Mouse (Mus musculus) ES-E14 (cell line): ENCODE measurements around the gene Mmd2. TPM values are rescaled to one million over a fixed set of nuclear protein-coding genes. Genes with fewer than 3 reads are reported as not detected.

Experiments used
- DNase-seq: peaks from one replicate; pipeline ENCODE4 v3.0.0-alpha.2; 2013; ENCODE audit warnings: low read depth, low spot score
- H3K27ac ChIP-seq: 2 replicates; pipeline ENCODE4 v1.5.1; 2012; ENCODE audit warnings: low read depth, mild to moderate bottlenecking, low read length, moderate library complexity, mixed read lengths; ENCODE audit not compliant: poor library complexity, insufficient read depth, severe bottlenecking
- H3K36me3 ChIP-seq: 2 replicates; pipeline ENCODE4 v1.6.1; 2012; ENCODE audit warnings: mild to moderate bottlenecking, low read length, moderate library complexity, mixed read lengths; ENCODE audit not compliant: control insufficient read depth, poor library complexity, insufficient read depth, severe bottlenecking
- H3K4me1 ChIP-seq, 2 experiments: fragments of 150-350 bp in 1 of 2; sonication (generic) in 1 of 2; 2 replicates each; pipeline ENCODE4 v1.6.1; 2012; ENCODE audit warnings: low read length in 2 of 2, mild to moderate bottlenecking in 1 of 2, mixed read lengths in 1 of 2; ENCODE audit not compliant: control insufficient read depth in 2 of 2, insufficient read depth in 2 of 2, poor library complexity in 1 of 2
- H3K4me3 ChIP-seq, 2 experiments: fragments of 150-350 bp in 1 of 2; sonication (generic) in 1 of 2; 2 replicates each; pipeline ENCODE4 v1.5.1; 2012; ENCODE audit warnings: low read length in 2 of 2, low read depth in 1 of 2, mild to moderate bottlenecking in 1 of 2, mixed read lengths in 1 of 2; ENCODE audit not compliant: insufficient read depth in 1 of 2, poor library complexity in 1 of 2, severe bottlenecking in 1 of 2
- H3K9ac ChIP-seq: 2 replicates; pipeline ENCODE4 v1.6.1; 2012; ENCODE audit warnings: low read depth, mild to moderate bottlenecking, low read length, mixed read lengths; ENCODE audit not compliant: poor library complexity, insufficient read depth, severe bottlenecking
- H3K9me3 ChIP-seq: fragments of 150-350 bp; sonication (generic); 2 replicates; pipeline ENCODE4 v1.6.1; 2012; ENCODE audit warnings: low read depth, mild to moderate bottlenecking, low read length; ENCODE audit not compliant: control insufficient read depth, insufficient read depth
- CHD2 ChIP-seq: IDR thresholded peaks from 2 replicates; pipeline ENCODE4 v1.6.1; 2014; ENCODE audit warnings: mild to moderate bottlenecking, low read depth, low read length, inconsistent platforms
- HCFC1 ChIP-seq: IDR thresholded peaks from 2 replicates; pipeline ENCODE4 v1.6.1; 2012; ENCODE audit warnings: low read length, inconsistent platforms, borderline replicate concordance; ENCODE audit not compliant: insufficient read depth
- MAFK ChIP-seq: IDR thresholded peaks from 2 replicates; pipeline ENCODE4 v1.6.1; 2014; ENCODE audit warnings: mild to moderate bottlenecking, low read depth, low read length, inconsistent platforms; ENCODE audit not compliant: insufficient read depth
- ZC3H11A ChIP-seq: IDR thresholded peaks from 2 replicates; pipeline ENCODE4 v1.6.1; 2012; ENCODE audit warnings: low read depth, mild to moderate bottlenecking, inconsistent platforms, low read length, borderline replicate concordance
- ZNF384 ChIP-seq: IDR thresholded peaks from 2 replicates; pipeline ENCODE4 v1.6.1; 2012; ENCODE audit warnings: low read depth, low read length, inconsistent platforms
- in situ Hi-C, 2 experiments: fragments of 600-800 bp; cut with MboI; formaldehyde crosslinking; loops; one replicate each; pipeline ENCODE4 v1.15.1; 2025; ENCODE audit warnings: low sequenced_read_pairs in 2 of 2, inconsistent platforms in 1 of 2; ENCODE audit not compliant: unreplicated experiment in 2 of 2
- total RNA-seq: library from RNA; depleted of rRNA; stranded (reverse); fragments of 300-350 nt; gene quantifications from 2 replicates; pipeline ENCODE4 v1.2.3, GENCODE M21; 2012

Gene Mmd2
- total RNA-seq, 1 experiment: 2.2 TPM

GRCm38 (mm10) chr5:142529915-142530314 lies 78.7 kb downstream of the Mmd2 start, which contains the start of gene Papolb:
Gene Papolb, minus strand, starts transcription at chr5:142530076.
- Histone ChIP-seq H3K9me3 (no peaks in the 10 kb centered on the region), H3K9ac (peak within 1 kb of the TSS; percentile 70), H3K36me3 (0 out of 2 replicates have a peak, but pooled peaks cover 3% of the 10 kb centered on the region), H3K4me3 (peak within 1 kb of the TSS; percentile 30 to 55; a peak in 3 of 4 replicates), H3K27ac (no peak within 1 kb of the TSS), H3K4me1 (peaks cover 0 to 3% of the 10 kb centered on the region in 2 experiments; a peak in 1 of 4 replicates)
- no peak for DNase-seq
- TF ChIP-seq ZC3H11A: no peak
- TF ChIP-seq CHD2: peak; percentile 89
- in situ Hi-C loops: no loop called here

- H3K4me1 ChIP-seq: no peaks in the 10 kb centered on the region
- H3K27ac ChIP-seq: no peak overlapping the region
- in situ Hi-C loops: no loop called here
- peaks cover 3% of the 10 kb centered on the region; the same call in 1 of the 2 replicates for H3K36me3 ChIP-seq
- TF ChIP-seq CHD2: no peak
- no peak for TF ChIP-seq MAFK
- H3K9me3 ChIP-seq: no peaks in the 10 kb centered on the region
- no peak for DNase-seq
- H3K4me3 ChIP-seq: no peak overlapping the region
- H3K9ac ChIP-seq: no peak overlapping the region
These were observed 83.7 kb downstream of the Mmd2 start for GRCm38 (mm10) chr5:142524711-142525464.

GRCm38 (mm10) chr5:142521195-142521866 lies 87.3 kb downstream of the Mmd2 start:
- Histone ChIP-seq H3K36me3 (no peaks in the 10 kb centered on the region; the same call in 1 of the 2 replicates), H3K9ac (no peak overlapping the region), H3K4me1 (no peaks in the 10 kb centered on the region; a peak in 1 of 4 replicates), H3K9me3 (no peaks in the 10 kb centered on the region; the same call in 1 of the 2 replicates), H3K4me3 (no peak overlapping the region), H3K27ac (no peak overlapping the region)
- no peak for DNase-seq
- TF ChIP-seq HCFC1 (no peak), ZC3H11A (no peak), MAFK (0 out of 2 replicates have a peak, but pooled peaks have one; percentile 21)
- in situ Hi-C loops: no loop called here

- no peaks in the 10 kb centered on the region; the same call in 1 of the 2 replicates for H3K36me3 ChIP-seq
- no peak overlapping the region for H3K27ac ChIP-seq
- no peak overlapping the region for H3K9ac ChIP-seq
- H3K4me1 ChIP-seq: peaks cover 0 to 2% of the 10 kb centered on the region in 2 experiments; a peak in 1 of 4 replicates
- DNase-seq: no peak
- in situ Hi-C loops: no loop called here
- no peak for TF ChIP-seq MAFK
- TF ChIP-seq ZC3H11A: no peak
- no peak for TF ChIP-seq HCFC1
- no peak for TF ChIP-seq ZNF384
- TF ChIP-seq CHD2: no peak
- no peaks in the 10 kb centered on the region; the same call in 1 of the 2 replicates for H3K9me3 ChIP-seq
- no peak overlapping the region for H3K4me3 ChIP-seq
These were observed 88.2 kb downstream of the Mmd2 start for GRCm38 (mm10) chr5:142520360-142520759.
